Mouse (Mus musculus) cerebellum, adult 2 months (tissue): ENCODE measurements around the gene Xlr5a.

Source experiments
- CTCF ChIP-seq: fragments of 200-500 bp; IDR thresholded peaks from 2 replicates; pipeline ENCODE4 v1.5.1; 2011; ENCODE audit warnings: low read depth, mild to moderate bottlenecking, control low read depth, low read length, moderate library complexity, borderline replicate concordance; ENCODE audit not compliant: insufficient read depth
- POLR2A ChIP-seq: fragments of 200-500 bp; IDR thresholded peaks from 2 replicates; pipeline ENCODE4 v1.6.1; 2011; ENCODE audit warnings: low read length, control low read depth, borderline replicate concordance; ENCODE audit not compliant: insufficient read depth

DNA sequence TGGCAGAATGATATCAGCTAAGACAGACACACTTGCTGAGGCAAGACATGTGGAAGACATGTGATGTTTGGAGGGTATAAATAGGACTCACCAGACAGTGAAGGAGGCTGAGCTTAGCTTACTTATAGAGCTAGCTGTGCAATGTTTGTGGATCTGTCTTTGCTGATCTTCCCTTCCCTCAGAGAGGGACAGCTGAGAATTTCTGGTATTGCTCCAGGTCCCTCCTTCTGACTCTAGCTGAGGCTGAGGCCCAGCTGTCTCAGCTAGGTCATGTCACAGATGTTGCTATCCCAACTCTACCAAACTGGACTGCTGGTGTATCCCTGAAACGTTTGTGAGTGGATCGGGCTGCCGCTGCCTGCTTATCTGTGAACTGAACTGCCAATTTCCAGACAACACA lies 28.3 kb upstream of the Xlr5a start:
- TF ChIP-seq CTCF = no peak
- no peak for TF ChIP-seq POLR2A
